Mouse (Mus musculus): Measurements from ENCODE around the gene Ttc7b.

GRCm38 (mm10) chr12:100321545-100321944 is 199.1 kb downstream of the Ttc7b start:
- TF ChIP-seq GATA1 (IDR thresholded peaks at IDR 0.05; ENCODE audit: low read length) (no peak), TAL1 (IDR thresholded peaks at IDR 0.05; ENCODE audit: low read length) (no peak)

Data from erythroblast, embryonic 14.5 days (primary cell).